Mouse (Mus musculus) activated CD4-positive, CD25-positive, alpha-beta regulatory T cell, adult 4 months (primary cell): ENCODE results near the gene Ppard. TPM values are rescaled to one million over a fixed set of nuclear protein-coding genes. Genes with fewer than 3 reads are reported as not detected.

Experiments
- ATAC-seq: one replicate; pipeline ENCODE4 v1.8.0; 2017
- polyA plus RNA-seq, 2 experiments: library from polyadenylated mRNA; unstranded; fragments of 100-300 nt; shearing (Covaris generic); gene quantifications; one replicate each; pipeline ENCODE4 v1.2.1; 2017

The Ppard gene
- polyA plus RNA-seq, 2 experiments from 2014 or later: 1.7 to 1.9 TPM

DNA sequence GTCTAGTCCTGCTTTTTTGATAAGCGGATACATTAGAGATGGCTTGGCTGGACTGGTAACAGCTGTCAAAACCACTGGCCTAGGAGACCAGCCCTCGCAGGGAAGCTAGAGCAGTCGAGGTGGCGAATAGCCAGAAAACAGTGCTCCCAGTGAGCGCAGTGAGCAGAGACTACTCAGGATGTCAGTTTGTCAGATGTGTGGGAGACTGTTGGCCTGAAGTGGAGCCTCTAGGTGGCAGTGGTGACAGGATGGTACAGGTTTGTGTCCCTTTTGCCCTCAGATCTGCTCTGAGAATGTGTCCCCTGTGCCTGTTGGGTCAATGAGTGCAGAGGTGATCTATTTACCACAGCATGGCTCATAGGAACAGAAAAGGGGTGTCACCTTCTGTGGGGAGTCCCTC is 55.5 kb downstream of the Ppard start:
- no peak for ATAC-seq

DNA sequence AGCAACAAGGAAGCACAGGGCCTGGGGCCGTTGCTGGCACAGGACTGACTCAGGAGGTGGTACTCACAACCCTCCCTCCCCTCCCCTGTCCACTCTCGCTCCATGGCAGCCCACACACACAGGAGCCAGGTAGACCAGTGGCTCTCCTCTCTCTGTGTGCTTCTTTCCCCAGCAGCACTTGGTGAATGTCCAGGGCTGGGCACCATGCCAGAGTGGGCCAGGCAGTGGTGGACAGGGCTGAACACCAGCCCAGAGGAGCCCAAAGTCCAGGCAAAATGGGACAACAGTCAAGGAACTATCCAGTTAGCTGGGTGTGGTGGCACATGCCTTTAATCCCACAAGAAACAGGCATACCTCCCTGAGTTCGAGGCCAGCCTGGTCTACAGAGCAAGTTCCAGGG is 57.8 kb downstream of the Ppard start:
- ATAC-seq: no peak

DNA sequence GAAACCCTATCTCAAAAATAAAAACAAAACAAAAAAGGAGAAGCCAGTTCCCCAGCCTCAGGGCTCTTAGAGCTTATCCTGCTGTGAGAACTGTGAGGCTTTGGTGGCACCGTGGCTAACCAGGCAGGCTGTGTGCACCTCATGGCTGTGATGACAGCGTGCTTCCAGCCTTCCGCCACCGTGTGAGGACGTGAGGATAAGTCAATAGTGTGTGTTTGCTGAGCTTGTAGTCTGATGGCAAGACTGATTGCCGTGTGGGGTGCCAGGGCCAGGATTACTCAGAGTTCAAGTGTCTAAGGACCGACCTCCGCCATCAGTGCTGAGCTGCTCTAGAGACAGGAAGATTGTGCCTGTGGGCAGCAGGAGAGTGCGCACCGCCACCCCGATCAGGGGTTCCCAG is 58.2 kb downstream of the Ppard start:
- no peak for ATAC-seq

DNA sequence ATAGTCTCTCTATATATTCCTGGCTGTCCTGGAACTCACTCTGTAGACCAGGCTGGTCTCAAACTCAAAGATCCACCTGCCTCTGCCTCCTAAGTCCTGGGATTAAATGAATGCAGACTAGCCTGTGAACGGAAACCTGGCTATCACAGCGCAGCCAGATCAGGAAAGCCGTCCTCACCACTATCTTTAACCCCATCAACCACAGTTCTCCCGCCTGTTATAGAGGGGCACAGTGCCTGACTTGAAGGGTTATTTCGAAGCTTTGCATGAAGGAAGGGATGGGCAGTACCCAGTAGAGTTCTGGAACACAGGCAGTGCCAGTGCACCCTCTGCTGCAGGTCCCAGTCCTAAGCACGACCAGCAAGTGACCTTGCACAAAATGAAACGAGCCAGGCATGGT is 58.8 kb downstream of the Ppard start:
- no peak for ATAC-seq

DNA sequence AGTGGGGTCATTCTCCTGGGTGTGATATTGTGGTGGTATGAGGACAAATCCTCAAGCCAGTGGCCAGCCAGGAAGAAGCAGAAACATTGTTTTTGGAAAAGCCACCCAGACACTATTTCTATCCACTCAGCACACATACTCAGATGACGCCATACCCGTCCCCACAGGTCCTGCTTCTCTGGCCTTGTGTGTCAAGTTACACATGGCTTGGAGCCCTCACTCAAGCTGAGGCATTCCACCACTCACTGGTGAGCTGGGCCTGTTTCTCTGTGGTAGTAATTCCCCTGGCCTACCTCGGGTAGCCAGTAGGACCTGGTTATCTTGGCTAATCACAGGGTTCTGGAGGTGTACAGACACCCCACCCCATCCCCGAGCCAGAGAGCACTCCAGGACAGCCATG is 61.2 kb downstream of the Ppard start:
- ATAC-seq: no peak

DNA sequence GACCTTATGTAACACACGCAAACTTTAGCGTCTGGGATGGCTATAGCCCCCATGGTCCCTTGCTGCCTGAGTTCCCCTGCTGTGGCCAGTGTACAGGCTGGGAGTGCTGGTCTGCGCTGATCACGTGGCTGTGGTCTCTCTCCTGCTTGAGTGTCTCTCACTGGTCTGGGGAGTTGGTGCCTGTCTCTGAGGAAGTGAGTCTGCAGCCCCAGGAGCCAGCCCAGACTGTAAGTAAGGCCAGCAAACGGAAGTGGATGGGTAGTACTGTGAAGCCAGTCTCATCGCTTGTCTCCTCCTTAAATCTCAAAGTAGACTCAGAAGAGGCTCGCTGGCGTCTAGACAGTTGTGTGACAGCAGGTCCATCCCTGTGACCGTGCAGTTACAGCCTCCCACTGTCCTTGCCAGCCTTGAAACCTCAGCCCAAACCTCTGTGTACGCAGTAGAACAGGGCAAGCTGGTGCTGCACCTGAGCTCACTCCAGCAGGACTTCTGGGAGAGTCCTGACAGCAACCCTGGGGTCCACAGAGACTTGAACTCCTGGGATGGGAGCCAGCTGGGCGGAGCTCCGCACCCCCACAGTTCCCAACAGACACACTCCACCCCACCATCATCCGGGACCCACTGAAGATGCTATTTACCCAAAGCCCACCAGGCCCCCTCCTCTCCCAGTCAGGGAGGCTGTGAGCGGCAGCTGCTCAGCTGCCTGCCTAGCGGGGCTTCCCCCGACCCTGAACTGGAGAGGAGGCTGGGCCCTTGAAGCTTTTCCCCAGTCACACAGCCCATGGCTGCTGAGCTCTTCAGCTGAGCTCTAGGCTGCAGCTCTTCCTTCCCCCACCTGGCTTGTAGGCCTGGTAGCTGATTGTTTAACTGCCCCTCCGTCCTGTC is 62.2 kb downstream of the Ppard start:
- no peak for ATAC-seq

DNA sequence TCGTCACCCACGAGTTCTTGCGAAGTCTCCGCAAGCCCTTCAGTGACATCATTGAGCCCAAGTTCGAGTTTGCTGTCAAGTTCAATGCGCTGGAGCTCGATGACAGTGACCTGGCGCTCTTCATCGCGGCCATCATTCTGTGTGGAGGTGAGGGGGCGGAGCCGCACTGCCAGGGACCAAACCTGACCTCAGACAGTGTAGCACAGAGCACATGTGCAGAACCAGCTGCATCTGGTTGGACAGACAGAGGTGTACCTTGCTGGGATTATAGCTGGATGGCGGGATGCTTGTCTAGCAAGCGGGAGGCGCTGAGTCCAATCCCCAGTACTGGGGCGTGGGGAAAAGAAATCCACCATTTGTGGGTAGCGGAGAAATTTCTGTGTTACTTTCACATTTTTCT is 66.4 kb downstream of the Ppard start:
- no peak for ATAC-seq

DNA sequence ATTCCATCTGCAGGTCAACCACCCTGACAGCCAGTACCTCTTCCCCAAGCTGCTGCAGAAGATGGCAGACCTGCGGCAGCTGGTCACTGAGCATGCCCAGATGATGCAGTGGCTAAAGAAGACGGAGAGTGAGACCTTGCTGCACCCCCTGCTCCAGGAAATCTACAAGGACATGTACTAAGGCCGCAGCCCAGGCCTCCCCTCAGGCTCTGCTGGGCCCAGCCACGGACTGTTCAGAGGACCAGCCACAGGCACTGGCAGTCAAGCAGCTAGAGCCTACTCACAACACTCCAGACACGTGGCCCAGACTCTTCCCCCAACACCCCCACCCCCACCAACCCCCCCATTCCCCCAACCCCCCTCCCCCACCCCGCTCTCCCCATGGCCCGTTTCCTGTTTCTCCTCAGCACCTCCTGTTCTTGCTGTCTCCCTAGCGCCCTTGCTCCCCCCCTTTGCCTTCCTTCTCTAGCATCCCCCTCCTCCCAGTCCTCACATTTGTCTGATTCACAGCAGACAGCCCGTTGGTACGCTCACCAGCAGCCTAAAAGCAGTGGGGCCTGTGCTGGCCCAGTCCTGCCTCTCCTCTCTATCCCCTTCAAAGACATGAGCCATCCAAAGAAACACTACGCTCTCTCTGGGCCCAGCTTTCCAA is 67.3 kb downstream of the Ppard start:
- ATAC-seq: no peak

DNA sequence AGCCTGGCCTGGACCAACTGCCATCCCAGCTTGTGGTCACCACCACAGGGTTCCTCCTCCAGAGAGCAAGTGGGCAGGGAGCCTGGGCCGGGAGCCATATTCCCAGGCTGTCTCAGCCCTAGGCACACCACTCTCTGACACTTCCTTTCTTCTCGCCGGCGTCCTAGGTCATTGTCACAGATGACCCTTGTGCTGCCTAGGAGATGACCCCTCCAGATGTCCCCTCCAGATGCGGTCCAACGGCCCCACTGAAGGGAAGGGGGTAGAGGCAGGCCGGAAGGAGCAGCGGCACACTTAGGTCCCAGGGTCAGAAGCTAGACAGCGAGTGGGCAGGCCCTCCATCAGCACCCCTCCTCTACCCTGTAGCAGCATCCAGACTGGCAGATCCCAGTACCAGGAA is 67.8 kb downstream of the Ppard start:
- no peak for ATAC-seq

DNA sequence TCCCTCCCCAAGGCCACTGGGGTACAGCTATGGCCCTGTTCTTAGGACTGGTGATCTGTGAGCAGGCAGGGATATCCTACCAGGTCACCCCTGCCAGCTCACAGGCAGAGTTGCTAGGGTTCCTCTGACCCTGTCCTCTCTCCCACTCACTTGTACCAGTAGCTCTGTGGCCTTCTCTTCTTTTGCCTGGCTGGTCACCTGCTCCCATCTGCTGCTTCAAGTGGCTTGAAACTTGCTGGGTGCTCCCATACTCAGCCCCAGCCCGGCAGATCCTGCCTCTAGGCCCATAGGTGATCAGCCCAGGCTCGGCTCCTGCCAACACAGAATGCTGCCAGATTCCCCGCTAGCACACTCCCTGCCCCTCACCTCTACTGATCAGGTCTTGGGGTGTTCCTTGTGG is 68.3 kb downstream of the Ppard start:
- ATAC-seq: no peak

DNA sequence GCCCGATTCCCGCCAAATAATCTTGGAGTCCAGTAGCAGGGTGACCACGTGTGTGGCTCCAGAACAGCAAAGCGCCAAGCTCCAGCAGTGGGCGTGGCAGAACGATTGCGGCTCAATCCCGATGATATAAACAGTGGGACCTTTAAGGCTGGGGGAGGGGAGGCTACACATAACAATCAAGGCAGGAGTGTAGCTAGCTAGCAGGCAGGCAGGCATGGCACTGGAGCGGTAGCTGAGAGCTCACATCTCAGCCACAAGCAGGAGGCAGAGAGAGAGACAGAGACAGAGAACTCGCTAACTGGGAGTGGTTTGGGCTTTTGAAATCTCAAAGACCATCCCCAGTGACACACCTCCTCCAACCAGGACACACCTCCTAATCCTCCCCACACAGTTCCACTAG is 72.7 kb downstream of the Ppard start:
- ATAC-seq: no peak

DNA sequence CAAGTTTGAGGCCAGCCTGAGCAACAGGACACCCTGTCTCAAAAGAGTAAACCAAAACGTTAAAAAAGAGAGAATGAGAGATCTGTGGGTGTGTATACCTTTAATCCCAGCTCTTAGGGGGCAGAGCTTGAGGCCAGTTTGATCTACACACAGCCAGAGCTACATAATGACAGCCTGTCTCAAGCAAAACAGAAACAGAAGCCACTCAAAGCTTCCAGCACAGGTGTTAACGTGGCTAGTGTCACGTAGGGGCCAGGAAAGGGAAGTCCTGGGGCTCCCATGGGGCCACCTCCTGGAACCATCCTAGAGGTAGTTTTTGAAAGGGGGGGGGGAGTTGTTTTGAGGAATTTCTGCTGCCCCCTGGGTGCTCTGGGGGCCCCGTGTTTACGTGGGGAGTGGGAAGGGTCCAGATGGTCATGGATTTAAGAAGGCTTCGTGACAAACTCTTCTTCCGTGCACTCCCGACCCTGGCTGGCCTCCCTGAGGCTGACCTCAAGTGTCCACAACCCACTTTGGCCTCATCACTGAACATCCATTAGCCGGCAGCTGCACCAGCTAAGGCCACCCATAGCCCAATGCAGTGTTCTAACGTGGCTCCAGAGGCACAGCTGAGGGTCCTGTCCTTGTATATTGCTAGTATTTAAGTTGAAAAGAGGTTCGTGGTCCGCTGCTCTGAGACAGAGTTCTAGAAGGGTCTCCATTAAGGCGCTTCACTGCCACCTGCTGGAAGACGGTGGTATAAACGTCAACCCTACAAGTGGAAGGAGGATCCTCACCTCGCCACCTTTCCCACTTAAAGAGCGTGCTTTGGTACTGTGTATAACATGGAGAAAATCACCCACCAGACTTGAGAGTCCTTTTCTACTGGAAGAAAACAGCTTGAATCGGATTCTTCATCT is 76.0 kb downstream of the Ppard start:
- ATAC-seq: no peak

DNA sequence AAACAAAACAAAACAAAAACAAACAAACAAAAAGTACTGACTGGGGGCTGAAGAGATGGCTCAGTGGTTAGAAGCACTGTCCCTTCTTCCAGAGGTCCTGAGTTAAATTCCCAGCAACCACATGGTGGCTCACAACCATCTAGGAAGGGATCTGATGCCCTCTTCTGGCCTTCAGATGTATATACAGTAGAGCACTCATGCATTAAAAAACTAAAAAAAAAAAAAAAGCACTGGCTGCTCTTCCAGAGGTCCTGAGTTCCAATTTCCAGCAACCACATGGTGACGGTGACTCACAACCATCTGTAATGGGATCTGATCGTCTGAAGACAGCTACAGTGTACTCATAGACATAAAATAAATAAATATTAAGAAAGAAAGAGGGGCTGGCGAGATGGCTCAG is 78.3 kb downstream of the Ppard start:
- no peak for ATAC-seq

DNA sequence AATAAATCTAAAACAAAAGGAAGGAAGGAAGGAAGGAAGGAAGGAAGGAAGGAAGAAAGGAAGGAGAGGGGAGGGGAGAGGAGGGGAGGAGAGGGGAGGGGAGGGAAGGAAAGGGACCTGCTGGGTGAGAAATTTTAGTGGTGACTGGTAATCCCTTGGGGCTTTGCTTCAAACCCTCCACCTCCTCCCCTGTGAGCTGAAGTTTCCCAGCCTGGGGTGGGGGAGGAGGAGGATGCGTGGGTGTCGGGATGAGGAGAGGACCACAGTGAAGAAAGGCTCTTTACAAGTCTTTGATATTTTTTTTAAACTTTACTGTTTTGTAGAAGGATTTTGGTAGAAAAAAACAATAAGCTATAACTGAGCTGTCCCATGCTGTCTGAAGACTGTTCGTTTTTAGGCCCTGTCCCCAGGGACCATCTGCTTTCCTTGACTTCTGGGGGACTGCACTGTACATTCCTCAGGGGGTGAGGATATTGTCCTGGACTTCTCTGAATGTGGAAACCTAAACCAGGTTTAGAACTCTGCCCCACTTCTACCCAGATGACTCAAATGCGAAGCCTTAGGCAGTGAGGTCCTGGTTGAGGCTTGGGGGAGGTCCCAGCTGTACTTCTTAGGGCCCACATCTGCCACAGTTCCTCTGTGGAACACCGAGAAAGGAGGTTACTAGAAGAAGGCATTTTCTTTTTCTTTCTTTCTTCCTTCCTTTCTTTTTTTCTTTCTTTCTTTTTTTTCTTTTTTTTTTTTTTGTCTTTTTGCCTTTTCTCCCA is 79.0 kb downstream of the Ppard start:
- ATAC-seq: no peak

DNA sequence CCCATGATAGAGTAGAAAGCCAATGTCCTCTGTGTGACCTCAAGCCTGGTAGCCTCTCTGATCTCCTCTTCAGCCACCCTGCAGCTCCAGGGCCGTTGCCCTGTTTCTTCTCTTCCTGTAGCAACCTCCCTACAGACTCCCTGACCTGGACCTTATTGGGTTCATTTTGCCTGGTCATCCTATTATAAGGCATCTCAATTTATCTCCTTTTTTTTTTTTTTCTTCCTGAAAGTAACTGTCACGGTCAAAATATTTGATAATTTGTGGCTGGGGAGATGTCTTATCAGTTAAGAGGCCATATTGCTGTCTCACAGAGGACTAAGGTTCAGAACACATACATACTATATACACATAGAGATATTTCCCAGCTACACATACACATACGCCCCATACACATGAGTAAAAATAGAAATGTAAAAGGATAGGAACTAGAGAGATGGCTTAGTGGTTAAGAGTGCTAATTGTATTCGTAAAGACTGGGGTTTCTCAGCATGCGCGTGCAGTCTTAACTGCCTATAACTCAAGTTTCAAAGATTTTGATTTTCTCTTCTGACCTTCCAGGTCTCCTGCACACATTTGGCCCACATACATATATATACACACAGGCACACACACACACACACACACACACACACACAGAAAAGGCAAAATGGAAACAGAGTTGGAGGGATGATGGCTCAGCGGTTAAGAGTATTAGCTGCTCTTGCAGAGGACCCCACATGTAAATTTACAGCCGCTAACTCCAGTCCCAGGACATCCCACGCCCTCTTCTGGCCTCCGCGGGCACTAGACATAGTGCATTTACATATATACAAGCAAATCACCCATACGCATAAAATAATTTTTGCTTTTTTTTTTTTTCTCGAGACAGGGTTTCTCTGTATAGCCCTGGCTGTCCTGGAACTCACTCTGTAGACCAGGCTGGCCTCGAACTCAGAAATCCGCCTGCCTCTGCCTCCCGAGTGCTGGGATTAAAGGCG is 80.0 kb downstream of the Ppard start:
- peak; percentile 2 for ATAC-seq

DNA sequence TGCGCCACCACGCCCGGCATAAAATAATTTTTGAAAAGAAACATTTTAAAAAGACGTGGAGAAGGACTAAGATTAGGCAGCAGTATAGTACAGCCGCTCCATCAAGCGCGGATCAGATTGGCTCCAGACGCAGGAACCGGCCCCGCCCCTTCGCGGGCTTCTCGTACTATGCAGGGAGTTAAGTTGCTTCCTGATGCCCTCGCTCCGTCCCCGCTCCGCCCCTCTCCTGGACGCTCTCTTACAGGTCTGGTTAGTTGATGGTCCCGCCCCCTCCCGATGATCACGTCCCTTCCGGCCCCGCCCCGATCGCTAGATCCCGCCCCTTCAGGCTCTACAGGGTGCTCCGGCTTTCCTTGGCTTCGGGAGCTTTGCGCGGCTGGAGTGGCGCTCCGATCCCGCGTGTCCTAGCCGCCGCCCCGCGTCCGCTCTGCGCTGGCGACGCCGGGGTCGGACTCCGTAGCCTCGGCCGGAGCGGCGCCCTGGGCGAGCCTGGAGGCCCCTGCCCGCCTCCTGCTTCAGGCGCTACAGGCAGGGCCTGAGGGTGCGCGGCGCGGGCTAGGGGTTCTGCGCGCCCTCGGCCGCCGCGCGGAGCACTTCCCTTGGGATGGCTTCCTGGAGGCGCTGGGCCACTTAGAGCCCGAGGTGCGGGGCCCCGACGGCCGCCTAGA is 80.8 kb downstream of the Ppard start, which contains the start of gene Fance:
TSS of gene Fance (plus strand) at position 308 of the 668 bp plus-strand sequence.
- ATAC-seq: peak; percentile 98

DNA sequence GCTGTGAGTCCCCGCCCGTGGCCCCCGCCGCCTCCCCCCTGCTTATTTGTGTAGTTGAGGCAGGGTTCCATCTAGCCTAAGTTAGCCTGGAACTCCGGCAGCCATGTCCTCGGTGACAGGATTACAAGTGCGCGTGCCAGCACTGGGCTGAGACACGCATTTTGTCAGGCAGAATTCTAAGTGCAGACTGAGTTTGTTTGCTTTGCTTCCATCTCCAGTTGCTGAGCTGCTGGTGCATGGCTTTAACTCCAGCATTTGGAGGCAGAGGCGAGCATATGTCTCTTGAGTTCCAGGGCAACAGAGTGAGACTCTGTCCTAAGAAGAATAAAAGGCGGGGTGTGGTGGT is 81.4 kb downstream of the Ppard start:
- no peak for ATAC-seq

DNA sequence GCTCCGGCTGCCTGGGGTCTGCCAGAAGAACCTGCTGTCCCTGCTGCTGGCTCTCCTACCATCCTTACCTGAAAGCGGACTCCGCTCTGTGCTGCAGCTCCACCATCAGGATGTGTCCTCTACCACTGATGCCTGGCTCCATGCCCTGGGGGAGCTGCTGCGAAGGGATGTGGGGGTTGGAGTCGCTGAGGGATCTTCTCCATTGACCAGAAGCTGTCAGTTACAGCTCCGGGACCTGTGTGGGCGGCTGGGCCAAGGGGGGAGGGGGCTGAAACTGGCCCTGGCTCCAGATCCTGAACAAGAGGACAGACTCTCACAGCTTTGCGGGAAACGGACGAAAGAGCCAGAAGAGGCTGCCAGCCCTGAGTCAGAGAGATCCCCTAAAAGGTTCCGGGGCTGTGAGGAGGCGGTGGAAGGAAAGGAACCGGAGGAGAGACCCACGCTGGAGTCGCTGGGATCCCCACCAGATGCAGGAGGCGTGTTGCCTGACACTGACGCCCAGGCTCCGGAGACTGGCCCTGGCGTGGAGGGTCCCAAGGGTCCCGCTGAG is 83.2 kb downstream of the Ppard start:
- ATAC-seq: no peak

DNA sequence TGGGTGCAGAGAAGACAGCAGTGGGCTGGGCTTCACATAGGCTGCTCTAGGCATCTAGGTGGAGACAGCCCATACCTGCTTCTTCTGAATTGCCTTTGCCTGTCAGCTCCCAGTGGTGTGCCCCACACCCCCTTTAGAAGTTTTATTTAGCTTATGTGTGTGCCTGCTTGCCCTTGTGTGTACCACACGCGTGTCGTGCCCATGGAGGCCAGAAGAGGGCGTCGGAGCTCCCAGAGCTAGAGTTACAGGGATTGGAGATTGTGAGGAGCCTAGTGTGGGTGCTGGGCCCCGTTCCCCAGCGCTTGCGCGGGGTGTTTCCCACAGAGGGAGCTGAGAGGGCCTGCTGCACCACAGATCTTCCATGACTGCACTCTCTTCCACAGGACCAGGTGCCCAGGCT is 84.0 kb downstream of the Ppard start:
- no peak for ATAC-seq

DNA sequence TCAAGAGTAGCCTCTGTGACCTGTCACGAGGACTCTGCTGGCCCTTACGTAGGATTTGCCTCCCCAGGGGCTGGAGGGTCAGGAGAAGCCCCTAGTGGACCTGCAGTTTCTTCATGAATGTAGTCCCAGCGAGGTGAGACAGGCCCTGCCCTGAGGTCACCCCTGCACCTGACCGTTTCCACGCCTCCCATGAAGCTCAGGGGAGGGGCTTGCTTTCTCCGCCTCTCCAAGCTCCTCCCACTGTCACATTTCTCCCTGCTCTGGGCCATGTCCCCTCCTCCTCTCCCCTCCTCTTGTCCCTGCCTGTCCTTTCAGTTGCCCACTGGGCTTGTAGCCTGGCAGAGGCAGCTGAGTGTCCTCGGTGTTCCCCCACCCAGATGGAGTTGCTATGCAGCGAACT is 84.6 kb downstream of the Ppard start:
- ATAC-seq: no peak
